Mouse (Mus musculus) kidney, postnatal 0 days (tissue): ENCODE data around the gene Stra8. TPM values are rescaled to one million over a fixed set of nuclear protein-coding genes. Genes with fewer than 3 reads are reported as not detected.

Experiments used
- ATAC-seq: fragments of 200-750 bp; cut with Nextera tagmentation; replicated peaks from 2 replicates; pipeline ENCODE4 v1.8.0; 2017; ENCODE audit warnings: low read depth, moderate number of reproducible peaks, moderate TSS enrichment, moderate library complexity; ENCODE audit not compliant: low FRiP score
- DNase-seq: peaks from one replicate; pipeline ENCODE4 v3.0.0-alpha.2; 2016; ENCODE audit warnings: low spot score
- H3K27ac ChIP-seq: fragments of 300-500 bp; sonication (generic); 2 replicates; pipeline ENCODE4 v1.5.1; 2014; ENCODE audit warnings: mild to moderate bottlenecking
- H3K27me3 ChIP-seq: fragments of 300-500 bp; sonication (generic); 2 replicates; pipeline ENCODE4 v1.6.1; 2014; ENCODE audit warnings: low read length, mixed read lengths; ENCODE audit not compliant: insufficient read depth
- H3K36me3 ChIP-seq: fragments of 300-500 bp; sonication (generic); 2 replicates; pipeline ENCODE4 v1.6.1; 2014; ENCODE audit warnings: low read length, mixed read lengths; ENCODE audit not compliant: insufficient read depth
- H3K4me1 ChIP-seq: fragments of 300-500 bp; sonication (generic); replicated peaks from 2 replicates; pipeline ENCODE4 v1.6.1; 2014; ENCODE audit warnings: antibody characterized with exemption, low read length, mixed read lengths; ENCODE audit not compliant: insufficient read depth
- H3K4me2 ChIP-seq: fragments of 300-500 bp; sonication (generic); 2 replicates; pipeline ENCODE4 v1.6.1; 2014; ENCODE audit warnings: mild to moderate bottlenecking, low read length, moderate library complexity, mixed read lengths
- H3K4me3 ChIP-seq: fragments of 300-500 bp; sonication (generic); replicated peaks from 2 replicates; pipeline ENCODE4 v1.5.1; 2014; ENCODE audit warnings: low read depth, low read length
- H3K9ac ChIP-seq: fragments of 300-500 bp; sonication (generic); 2 replicates; pipeline ENCODE4 v1.6.1; 2014; ENCODE audit warnings: low read depth, low read length
- H3K9me3 ChIP-seq: fragments of 300-500 bp; sonication (generic); replicated peaks from 2 replicates; pipeline ENCODE4 v1.6.1; 2016; ENCODE audit warnings: low read length, inconsistent platforms, mixed read lengths
- CTCF ChIP-seq: IDR thresholded peaks from 2 replicates; pipeline ENCODE4 v1.5.1; 2016; ENCODE audit warnings: antibody characterized with exemption, low read depth, mild to moderate bottlenecking, moderate library complexity
- WGBS: fragments of 180-500 bp; shearing (Covaris S2); extraction: QIAGEN DNeasy Blood & Tissue Kit; methylation state at CpG from one replicate; pipeline ENCODE4 v1.1.7; 2014; 5-methylcytosine and 5-hydroxymethylcytosine counted together
- polyA plus RNA-seq: library from polyadenylated mRNA; unstranded; fragments of >200 nt; fragmentation: Nextera tagmentation; extraction: Ambion mirVana; gene quantifications from 2 replicates; pipeline ENCODE4 v1.2.1, GENCODE M21; 2015

The Stra8 gene
- polyA plus RNA-seq, 1 experiment from 2014 or later = not detected

DNA sequence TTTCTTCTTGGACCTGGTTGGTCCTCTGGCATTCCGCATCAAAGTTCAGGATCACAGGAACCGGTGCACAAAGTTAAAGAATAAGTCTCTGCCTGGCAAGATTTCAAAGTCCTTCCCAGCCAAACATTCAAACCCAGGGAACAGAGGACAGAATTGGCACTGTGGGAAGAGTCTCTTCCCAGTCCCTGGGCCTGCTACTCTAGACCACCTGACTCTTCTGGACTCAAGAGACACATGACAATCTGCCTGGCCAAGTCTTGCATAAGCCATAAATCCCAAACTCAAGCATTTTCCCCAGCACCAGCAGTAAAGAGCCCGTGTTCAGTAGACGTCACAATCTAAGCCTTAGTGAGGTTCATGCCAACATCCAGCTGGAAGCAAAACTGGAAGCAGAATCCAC, 13.3 kb upstream of the Stra8 start:
- H3K4me1 ChIP-seq = no peaks in the 10 kb centered on the region
- H3K9ac ChIP-seq = no peak overlapping the region
- no peak overlapping the region for H3K4me2 ChIP-seq
- no peaks in the 10 kb centered on the region for H3K9me3 ChIP-seq
- ATAC-seq = peak; percentile 42
- 78% methylated on average over 4 of the region's 4 CpGs for WGBS
- no peak overlapping the region for H3K4me3 ChIP-seq
- no peak for TF ChIP-seq CTCF
- no peak for DNase-seq
- H3K27ac ChIP-seq = no peak overlapping the region
- no peaks in the 10 kb centered on the region for H3K27me3 ChIP-seq
- H3K36me3 ChIP-seq = peaks cover 29% of the 10 kb centered on the region

DNA sequence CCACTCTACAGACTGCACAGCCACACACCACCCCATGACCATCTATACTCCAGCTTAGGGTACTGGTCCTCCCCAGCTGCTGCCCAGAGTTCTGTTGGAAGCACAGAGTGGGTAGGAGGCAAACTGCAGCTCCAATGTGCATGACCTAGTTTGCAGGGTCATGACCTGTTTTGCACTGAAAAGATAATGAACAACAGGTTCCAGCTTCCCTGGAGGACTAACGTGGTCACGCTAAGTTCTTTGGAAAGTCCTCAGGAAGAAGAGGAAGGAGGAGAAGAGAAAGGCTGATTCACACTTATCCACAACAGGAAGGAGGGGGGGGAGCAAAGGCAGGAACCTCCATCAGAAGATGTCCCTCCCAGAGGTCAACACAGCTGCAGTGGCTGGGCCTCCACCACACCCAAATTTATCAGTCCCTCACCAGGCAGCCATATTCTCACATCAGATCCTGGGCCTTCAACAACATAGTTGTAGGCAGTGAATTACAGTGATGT, 12.8 kb upstream of the Stra8 start:
- TF ChIP-seq CTCF = no peak
- H3K27ac ChIP-seq = no peak overlapping the region
- H3K9ac ChIP-seq = no peak overlapping the region
- H3K36me3 ChIP-seq = peaks cover 29% of the 10 kb centered on the region
- WGBS = 67% methylated on average over 2 of the region's 2 CpGs
- no peak overlapping the region for H3K4me3 ChIP-seq
- DNase-seq = no peak
- ATAC-seq = peak; percentile 21
- no peaks in the 10 kb centered on the region for H3K9me3 ChIP-seq
- no peaks in the 10 kb centered on the region for H3K4me1 ChIP-seq
- H3K27me3 ChIP-seq = no peaks in the 10 kb centered on the region
- H3K4me2 ChIP-seq = no peak overlapping the region

GRCm38 (mm10) chr6:34907696-34908260, 12.2 kb upstream of the Stra8 start:
- Histone ChIP-seq H3K9me3 (no peaks in the 10 kb centered on the region), H3K36me3 (peaks cover 29% of the 10 kb centered on the region), H3K27ac (no peak overlapping the region), H3K27me3 (no peaks in the 10 kb centered on the region), H3K4me1 (no peaks in the 10 kb centered on the region), H3K4me2 (no peak overlapping the region), H3K4me3 (no peak overlapping the region), H3K9ac (no peak overlapping the region)
- WGBS = 78% methylated on average over 18 of the region's 18 CpGs
- TF ChIP-seq CTCF = no peak
- DNase-seq = no peak
- ATAC-seq = no peak

- Histone ChIP-seq H3K36me3 (peaks cover 18% of the 10 kb centered on the region), H3K4me3 (peak overlapping the region; percentile 62), H3K9me3 (no peaks in the 10 kb centered on the region), H3K27ac (no peak overlapping the region), H3K27me3 (no peaks in the 10 kb centered on the region), H3K4me2 (peak overlapping the region; percentile 72), H3K4me1 (no peaks in the 10 kb centered on the region), H3K9ac (peak overlapping the region; percentile 66)
- ATAC-seq = no peak
- 36% methylated on average over 8 of the region's 8 CpGs for WGBS
- no peak for TF ChIP-seq CTCF
- no peak for DNase-seq
These were observed 10.2 kb upstream of the Stra8 start for GRCm38 (mm10) chr6:34909631-34910345.

DNA sequence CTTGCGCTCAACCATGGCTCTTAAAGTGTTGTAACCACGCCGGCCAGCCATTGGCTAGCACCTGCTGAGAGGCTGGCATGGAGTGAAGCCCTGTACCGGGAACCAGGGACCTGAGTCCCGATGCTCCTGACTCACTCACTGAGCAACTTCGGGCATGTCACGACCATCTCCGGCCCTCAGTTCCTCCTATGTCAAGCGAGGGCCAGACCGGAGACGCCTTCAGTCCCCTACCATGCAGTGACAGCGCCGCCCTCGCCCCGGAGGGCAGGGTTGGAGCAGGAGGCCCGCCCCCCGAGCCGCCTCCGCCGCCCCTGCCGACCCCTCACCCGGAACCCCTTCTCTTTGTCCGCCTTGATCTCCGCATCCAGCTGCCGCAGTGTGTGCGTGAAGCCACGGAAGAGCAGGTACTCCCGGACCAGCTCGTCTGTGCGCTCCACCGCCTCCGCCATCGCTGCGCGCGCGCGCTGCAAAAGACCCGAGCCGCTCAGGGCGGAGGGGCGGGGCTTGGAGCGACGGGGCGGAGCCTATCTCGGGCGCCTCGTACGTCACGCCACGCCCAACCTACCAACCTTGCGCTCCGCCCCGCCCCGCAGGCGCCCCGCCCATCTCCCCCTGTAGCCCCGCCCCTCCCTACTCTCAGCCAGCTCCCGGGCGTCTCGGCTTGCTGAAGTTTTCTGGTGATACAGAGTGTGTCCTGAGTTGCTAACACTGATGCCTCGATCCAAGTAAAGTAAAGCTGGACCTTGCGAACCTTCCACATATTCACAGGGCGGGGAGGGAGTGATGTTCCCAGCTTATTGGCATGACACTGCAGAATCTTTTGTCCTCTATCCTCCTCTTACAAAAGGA, 9.4 kb upstream of the Stra8 start, which contains the start of gene Wdr91:
TSS of gene Wdr91 (minus strand) at position 506 of the 849 bp plus-strand sequence.
- DNase-seq (peak; percentile 95), ATAC-seq (peak; percentile 87)
- Histone ChIP-seq H3K4me1 (no peaks in the 10 kb centered on the region), H3K4me2 (peak within 1 kb of the TSS; percentile 72), H3K27me3 (no peaks in the 10 kb centered on the region), H3K9ac (peak within 1 kb of the TSS; percentile 66), H3K4me3 (peak within 1 kb of the TSS; percentile 62), H3K9me3 (no peaks in the 10 kb centered on the region), H3K36me3 (peaks cover 18% of the 10 kb centered on the region), H3K27ac (peak within 1 kb of the TSS; percentile 72)
- TF ChIP-seq CTCF = peak; percentile 16; the same call in 1 of the 2 replicates
- WGBS = under 1% methylated on average over 64 of the region's 64 CpGs
